Mouse (Mus musculus): Measurements from ENCODE around the gene Zkscan4.

GRCm38 (mm10) chr13:21456347-21456746 is 22.4 kb upstream of the Zkscan4 start:
- TF ChIP-seq POLR2A (IDR thresholded peaks at IDR 0.05; ENCODE audit: low read depth, low read length), result no peak
- no peak for TF ChIP-seq CTCF (conservative IDR thresholded peaks at IDR 0.05; ENCODE audit: insufficient read depth, insufficient read length, low read depth, low read length)

Data from kidney, adult 2 months (tissue).